Mouse (Mus musculus) 3T3-L1 (cell line): ENCODE measurements around the gene Hand1.
"Not testable (repeated sequence)": the region's sequence is repeated elsewhere in the genome, so short reads cannot be mapped to it uniquely, and the experiment has no call there.

ENCODE experiments used
- DNase-seq: peaks from one replicate; pipeline ENCODE4 v3.0.0-alpha.2; 2015; ENCODE audit warnings: low read depth, low spot score

The Hand1 gene

DNA sequence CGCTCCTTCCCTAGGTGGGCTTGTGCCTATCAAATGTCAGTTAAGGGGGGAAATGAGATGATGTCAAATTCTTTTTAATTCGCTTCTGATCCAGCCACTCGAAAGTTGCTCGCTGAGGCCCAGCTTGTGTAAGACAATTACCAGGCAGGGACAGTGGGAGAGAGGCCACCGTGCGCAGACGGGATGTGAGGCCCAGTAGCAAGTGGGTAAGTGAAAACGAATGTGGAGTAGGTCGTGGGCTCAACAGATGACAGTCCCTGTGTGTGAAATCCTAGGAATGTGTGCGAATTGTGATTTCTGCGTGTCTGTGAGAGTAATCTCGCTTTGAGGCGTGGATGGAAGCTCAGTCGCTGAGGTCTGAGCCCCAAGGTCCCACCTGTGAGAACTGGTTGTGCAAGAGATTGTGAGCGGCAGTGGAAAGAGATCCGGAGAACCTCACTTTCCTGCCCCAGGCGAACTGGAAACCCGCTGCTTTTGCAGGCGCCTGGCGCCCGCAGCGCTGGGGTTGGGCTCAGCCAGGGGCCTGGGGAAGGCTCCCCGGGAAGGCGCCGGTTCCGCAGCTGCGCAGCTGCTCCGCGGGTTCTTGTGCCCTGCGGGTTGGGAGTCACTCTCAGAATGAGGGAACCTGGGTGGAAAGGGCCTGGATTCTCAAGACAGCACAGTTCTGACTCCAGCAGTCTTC is 819 bp upstream of the Hand1 start:
- no peak for DNase-seq

GRCm38 (mm10) chr11:57831861-57832260 is 757 bp downstream of the Hand1 start:
- no peak for DNase-seq

DNA sequence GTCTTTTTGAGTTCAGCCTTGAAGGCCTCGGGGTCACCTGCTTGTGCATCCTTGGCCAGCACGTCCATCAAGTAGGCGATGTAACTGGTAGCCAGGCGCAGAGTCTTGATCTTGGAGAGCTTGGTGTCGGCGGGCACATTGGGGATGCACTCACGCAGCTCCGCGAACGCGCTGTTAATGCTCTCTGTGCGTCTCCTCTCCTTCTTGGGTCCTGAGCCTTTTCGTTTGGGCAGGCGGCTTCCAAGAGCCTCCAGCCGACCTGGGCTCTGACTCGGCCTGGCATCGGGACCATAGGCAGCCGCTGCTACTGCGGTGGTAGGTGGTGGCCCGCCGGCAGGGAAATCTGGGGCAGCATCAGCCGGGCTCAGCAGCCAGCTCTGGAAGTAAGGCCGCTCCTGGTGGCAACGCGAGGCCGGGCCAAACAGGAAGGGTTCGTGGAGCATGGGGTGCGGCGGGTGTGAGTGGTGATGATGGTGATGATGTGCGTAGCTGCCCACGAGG is 1.3 kb downstream of the Hand1 start:
- no peak for DNase-seq

DNA sequence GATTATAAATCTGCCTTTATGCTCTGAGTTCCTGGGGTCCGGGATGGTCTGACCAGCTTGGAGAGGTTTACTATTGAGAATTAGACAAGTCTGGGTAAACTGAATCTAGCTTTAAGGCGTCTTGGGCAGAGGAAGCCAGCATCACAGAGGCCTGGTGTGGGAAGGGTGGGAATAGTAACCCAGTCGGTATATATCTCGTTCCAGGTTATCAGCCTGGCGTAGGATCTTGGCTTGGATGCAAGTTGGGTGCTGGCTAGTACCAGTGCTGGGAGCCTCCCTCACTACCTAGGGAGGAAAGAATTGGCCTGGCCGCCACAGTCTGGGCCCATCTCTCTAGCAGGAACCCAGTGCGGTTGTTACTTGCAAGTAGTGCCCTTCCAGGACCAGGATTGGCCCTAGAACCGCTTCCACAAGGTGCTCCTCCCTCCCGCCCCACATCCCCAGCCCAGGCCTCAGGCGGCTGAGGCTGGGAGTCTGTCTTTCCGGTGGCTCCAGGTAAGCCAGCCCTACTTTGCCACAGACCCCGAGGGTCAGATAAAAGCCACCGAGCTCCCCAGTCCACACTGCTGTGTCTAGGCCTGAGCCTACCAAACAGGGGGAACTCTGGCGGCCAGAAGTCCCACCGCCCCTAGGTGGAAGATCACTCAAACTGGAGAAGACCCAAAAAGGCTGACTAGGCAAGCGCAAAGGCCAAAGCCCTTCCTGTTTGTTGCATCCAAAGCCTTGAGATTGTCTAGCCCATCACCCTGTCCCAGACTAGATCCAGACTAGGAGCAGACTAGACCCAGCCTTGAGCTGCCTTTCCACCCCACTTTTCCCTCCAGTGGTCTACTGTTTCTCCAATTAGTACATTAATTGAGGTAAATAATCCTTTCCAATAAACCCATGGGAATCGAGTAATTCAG is 2.5 kb downstream of the Hand1 start:
- no peak for DNase-seq

GRCm38 (mm10) chr11:57828955-57829870 is 3.4 kb downstream of the Hand1 start:
- DNase-seq = no peak

GRCm38 (mm10) chr11:57827915-57828545 is 4.6 kb downstream of the Hand1 start:
- DNase-seq = no peak

- no peak for DNase-seq
Measured at GRCm38 (mm10) chr11:57827048-57827914, 5.3 kb downstream of the Hand1 start.

- DNase-seq = not testable (repeated sequence)
Measured at GRCm38 (mm10) chr11:57825234-57825633, 7.4 kb downstream of the Hand1 start.

- DNase-seq = no peak
Measured at GRCm38 (mm10) chr11:57823714-57824113, 8.9 kb downstream of the Hand1 start.

DNA sequence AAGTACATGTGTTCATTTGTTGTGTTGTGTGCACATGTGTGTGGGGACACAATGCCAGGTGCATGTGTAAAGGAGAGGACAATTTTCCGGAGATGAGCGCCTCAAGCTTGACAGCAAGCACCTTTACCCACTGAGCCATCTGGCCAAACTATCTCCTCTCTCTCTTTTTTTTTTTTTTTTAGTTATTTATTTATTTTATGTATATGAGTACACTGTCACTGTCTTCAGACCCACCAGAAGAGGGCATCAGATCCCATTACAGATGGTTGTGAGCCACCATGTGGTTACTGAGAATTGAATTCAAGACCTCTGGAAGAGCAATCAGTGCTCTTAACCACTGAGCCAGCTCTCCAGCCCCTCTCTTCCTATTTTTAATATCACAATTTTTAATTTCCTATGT is 9.5 kb downstream of the Hand1 start:
- DNase-seq = not testable (repeated sequence)

DNA sequence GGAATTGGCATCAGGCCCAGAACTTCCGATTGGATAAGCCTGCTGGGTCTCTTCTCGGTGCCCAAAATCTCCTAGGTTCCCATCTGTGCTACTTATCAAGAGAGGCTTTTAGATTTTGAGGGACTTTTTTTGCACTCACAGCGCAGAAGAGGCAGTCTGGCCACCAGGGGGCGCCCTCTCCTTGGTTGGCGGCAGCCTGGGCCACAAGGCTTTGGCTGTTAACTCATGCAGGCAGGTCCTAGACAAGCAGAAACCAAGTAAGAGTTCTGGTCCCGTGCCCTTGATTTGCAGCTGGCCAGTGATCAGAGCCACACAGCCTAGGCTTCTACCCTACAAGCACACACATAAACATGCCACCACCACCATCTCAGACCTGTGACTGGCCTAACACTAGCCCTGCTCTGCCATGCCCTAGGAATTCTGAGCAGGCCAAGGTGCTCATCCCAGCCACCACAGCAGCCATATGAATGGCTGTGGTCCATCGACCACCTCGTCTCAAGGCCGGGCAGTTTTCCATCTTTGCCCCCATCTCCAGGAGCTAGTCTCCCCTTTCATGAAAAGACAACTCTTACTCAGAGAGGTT is 12.5 kb downstream of the Hand1 start:
- DNase-seq = peak; percentile 81

DNA sequence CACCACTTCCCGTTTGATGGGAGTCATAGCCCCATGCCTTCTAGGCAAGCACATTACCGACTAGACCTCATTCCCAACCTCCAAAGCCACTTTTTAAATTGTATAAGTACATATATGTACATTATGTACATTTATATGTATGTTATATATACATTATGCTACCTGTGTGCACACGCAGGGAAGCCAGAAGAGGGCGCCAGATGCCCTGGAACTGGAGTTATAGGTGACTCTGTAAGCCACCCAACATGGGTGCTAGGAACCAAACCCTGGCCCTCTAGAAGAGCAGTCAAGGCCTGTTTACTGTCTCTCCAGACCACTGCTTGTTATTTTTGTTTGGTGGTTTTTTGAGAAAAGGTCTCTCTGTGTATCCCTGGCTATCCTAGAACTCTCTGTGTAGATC is 14.4 kb downstream of the Hand1 start:
- no peak for DNase-seq

DNA sequence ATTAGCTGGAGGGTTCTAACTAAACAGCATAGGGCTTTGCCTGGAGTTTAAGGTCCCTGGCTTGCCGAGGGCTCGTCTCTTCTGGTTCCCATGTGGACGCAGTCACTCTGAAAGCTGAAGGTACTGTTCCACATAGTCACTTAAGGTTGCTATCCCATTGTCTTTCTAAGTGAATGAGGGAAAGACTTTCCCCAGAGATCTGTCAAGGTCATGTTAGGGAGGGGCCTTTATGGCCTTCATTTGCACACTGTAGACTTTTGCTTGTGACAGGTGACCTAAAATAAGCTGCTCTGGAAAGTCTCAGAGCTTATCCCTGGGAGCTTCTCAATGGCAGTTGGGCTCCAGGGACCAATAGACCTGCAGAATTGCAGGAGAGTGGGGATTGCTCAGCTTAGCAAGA is 19.0 kb downstream of the Hand1 start:
- DNase-seq = no peak

GRCm38 (mm10) chr11:57812212-57812611 is 20.4 kb downstream of the Hand1 start:
- DNase-seq = no peak

DNA sequence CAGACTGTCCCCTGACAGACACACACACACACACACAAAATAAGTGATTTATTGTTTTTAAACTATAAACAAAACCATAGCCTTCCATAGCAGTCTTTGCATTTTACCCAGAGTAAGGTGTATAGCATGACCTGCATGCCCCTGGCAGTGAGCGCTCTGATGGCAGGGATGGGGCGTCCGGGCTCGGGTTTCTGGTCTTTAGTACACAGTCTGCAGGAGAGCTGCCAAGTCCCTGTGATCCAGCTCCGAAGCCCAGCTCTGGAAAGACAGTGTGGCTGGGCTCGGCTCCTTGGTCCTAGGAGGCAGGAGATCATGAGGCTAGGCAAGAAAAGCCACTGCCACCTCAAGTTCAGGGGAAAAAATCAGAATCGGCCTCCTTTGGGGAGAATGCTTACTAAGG is 21.6 kb downstream of the Hand1 start:
- no peak for DNase-seq

GRCm38 (mm10) chr11:57809732-57810098 is 22.9 kb downstream of the Hand1 start:
- DNase-seq = no peak

DNA sequence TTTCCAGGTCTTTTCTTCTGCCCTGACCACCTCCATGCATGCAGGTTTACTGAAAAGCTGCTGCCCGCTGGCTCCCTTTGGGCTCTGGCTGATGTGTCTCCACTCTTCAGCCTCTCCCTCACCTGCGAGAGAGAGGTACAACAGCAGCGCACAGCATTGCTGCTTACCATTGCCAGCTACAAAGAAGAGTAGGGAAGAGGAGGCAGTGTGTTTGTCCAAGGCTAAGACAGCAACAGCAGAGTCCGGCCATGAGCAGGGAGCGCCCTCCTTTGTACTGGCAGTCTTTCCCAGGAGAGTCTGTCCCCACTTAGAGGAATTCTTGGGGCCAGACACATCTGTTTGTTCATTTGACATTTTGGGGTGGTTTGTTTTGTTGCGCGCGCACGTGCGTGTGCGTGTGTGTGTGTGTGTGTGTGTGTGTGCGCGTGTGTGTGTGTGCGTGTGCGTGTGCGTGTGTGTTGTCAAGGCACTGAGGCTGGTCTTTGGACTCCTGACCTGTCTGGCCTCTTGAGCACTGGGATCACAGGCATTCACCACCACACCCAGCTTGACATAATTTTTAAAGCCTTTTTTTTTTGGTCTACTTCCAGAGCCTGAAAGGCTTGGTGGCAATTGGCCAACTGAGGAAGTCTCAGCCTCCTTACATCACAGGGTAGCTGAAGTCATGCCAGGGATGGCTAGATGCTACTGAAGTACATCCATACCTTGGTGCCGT is 23.4 kb downstream of the Hand1 start:
- no peak for DNase-seq

DNA sequence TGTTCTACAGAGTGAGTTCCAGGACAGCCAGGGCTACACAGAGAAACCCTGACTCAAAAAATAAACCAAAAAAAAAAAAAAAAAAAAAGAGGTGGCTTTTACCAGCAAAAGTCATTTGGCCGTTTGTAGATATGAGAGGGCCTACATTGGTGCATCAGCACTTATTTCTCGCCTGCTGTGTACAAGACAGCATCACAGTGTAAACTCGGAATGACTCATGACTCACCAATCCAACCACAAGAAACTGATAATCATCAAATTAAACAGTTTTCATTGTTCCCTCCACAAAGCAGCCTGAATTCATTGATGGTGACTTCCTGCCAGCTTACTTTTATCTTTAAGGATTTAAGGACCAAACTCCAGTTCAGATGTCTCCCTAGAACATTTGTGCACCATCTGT is 27.6 kb downstream of the Hand1 start:
- DNase-seq = no peak

DNA sequence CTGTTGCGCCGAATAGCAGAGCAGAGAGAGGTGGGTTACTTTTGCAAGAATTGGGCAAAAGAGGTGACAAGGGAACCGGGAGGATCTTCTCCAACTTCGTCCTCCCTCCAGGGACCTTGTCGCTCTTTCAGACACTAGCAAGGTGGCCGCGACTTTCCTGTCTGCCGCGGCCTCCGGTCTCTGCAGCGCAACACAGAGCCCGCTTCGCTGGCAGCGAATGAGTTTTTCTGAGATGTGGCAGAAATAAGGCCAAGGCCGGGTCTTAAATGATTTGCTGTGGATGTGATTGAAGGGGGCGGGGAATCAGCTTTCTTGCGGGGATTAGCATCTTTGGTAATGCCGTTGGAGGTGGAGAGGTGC is 30.1 kb downstream of the Hand1 start:
- DNase-seq = peak; percentile 31
